ENCODE assay signal across 12 mouse cellular contexts in genomic region chr11:3564451-3564850, GRCm38 (mm10). TPM values are rescaled to one million over a fixed set of nuclear protein-coding genes. Genes with fewer than 3 reads are reported as not detected.
DNase-seq lines count a peak whose midpoint lies in the region; ATAC-seq and TF ChIP-seq lines count a peak whose summit lies in the region.
"Had no signal": no experiment of that assay in that cellular context is flagged by ENCODE, and none has a peak within 500 bp of the region (broad histone marks: within the 10 kb centered on the region; RNA-seq: fewer than 3 reads in every experiment).

No protein-coding gene starts in this region.

- peak overlapping the region; percentile 28; the same call in 1 of the 2 replicates for H3K9ac ChIP-seq in lung, embryonic 16.5 days (ENCODE audit: low read length)
- no peak overlapping the region for H3K9ac ChIP-seq in kidney, postnatal 0 days (ENCODE audit: low read depth, low read length)

- TF ChIP-seq CTCF in lung, adult 2 months (IDR thresholded peaks at IDR 0.05; ENCODE audit: insufficient read depth, low read length) = no peak
- TF ChIP-seq CTCF in kidney, postnatal 0 days (IDR thresholded peaks at IDR 0.05; ENCODE audit: low read depth) = no peak

- 33% methylated on average over 7 of the region's 7 CpGs for WGBS in heart, embryonic 10.5 days
- WGBS in lung, embryonic 16.5 days = 36% methylated on average over 7 of the region's 7 CpGs
- 52% methylated on average over 7 of the region's 7 CpGs for WGBS in lung, adult 2 months
- WGBS in kidney, postnatal 0 days = 17% methylated on average over 7 of the region's 7 CpGs

- H3K27ac ChIP-seq in heart, embryonic 10.5 days = peak overlapping the region; percentile 76
- H3K27ac ChIP-seq in lung, embryonic 16.5 days (ENCODE audit: low read length) = peak overlapping the region; percentile 68
- peak overlapping the region; percentile 77; the same call in 1 of the 2 replicates for H3K27ac ChIP-seq in kidney, postnatal 0 days
- H3K27ac ChIP-seq: hindbrain, embryonic 10.5 days; layer of hippocampus, adult 2 months; macrophage had no signal

- peaks cover 36% of the 10 kb centered on the region for H3K4me1 ChIP-seq in heart, embryonic 10.5 days
- peaks cover 18% of the 10 kb centered on the region; the same call in 1 of the 2 replicates for H3K4me1 ChIP-seq in lung, embryonic 16.5 days (replicated peaks; ENCODE audit: control insufficient read depth, insufficient read depth, low read length)
- peaks cover 3% of the 10 kb centered on the region; the same call in 1 of the 2 replicates for H3K4me1 ChIP-seq in lung, adult 2 months (ENCODE audit: control insufficient read depth, insufficient read depth, low read length)
- H3K4me1 ChIP-seq in kidney, postnatal 0 days (replicated peaks; ENCODE audit: insufficient read depth, low read length) = 0 out of 2 replicates have a peak, but pooled peaks cover 3% of the 10 kb centered on the region
- H3K4me1 ChIP-seq: hindbrain, embryonic 10.5 days had no signal

- no peak for TF ChIP-seq POLR2A in lung, adult 2 months (IDR thresholded peaks at IDR 0.05; ENCODE audit: borderline replicate concordance, extremely low read depth, low read depth, low read length)

- intact Hi-C loops in heart, postnatal 36 days (cut with DNase I) = no loop called here

- H3K4me3 ChIP-seq in heart, embryonic 10.5 days = no peak overlapping the region
- H3K4me3 ChIP-seq in lung, embryonic 16.5 days (ENCODE audit: low read length) = no peak overlapping the region
- H3K4me3 ChIP-seq in lung, adult 2 months (replicated peaks; ENCODE audit: extremely low read depth, low read depth, low read length) = no peak overlapping the region
- no peak overlapping the region for H3K4me3 ChIP-seq in kidney, postnatal 0 days (replicated peaks; ENCODE audit: low read depth, low read length)
- H3K4me3 ChIP-seq: hindbrain, embryonic 10.5 days; layer of hippocampus, adult 2 months had no signal

- no peaks in the 10 kb centered on the region for H3K27me3 ChIP-seq in heart, embryonic 10.5 days (ENCODE audit: insufficient read depth, poor library complexity, severe bottlenecking)
- no peaks in the 10 kb centered on the region for H3K27me3 ChIP-seq in lung, embryonic 16.5 days (ENCODE audit: control insufficient read depth, insufficient read depth, low read depth, low read length)
- no peaks in the 10 kb centered on the region for H3K27me3 ChIP-seq in kidney, postnatal 0 days (ENCODE audit: insufficient read depth, low read length)

- H3K36me3 ChIP-seq in heart, embryonic 10.5 days = no peaks in the 10 kb centered on the region
- no peaks in the 10 kb centered on the region for H3K36me3 ChIP-seq in lung, embryonic 16.5 days (ENCODE audit: control insufficient read depth, insufficient read depth, low read length)
- no peaks in the 10 kb centered on the region for H3K36me3 ChIP-seq in kidney, postnatal 0 days (ENCODE audit: insufficient read depth, low read length)
- H3K36me3 ChIP-seq: hindbrain, embryonic 10.5 days had no signal

- H3K4me2 ChIP-seq in lung, embryonic 16.5 days (ENCODE audit: low read depth, low read length) = no peak overlapping the region
- H3K4me2 ChIP-seq in kidney, postnatal 0 days (ENCODE audit: low read length) = no peak overlapping the region

- H3K9me3 ChIP-seq in heart, embryonic 10.5 days = no peaks in the 10 kb centered on the region
- no peaks in the 10 kb centered on the region for H3K9me3 ChIP-seq in lung, embryonic 16.5 days (ENCODE audit: control insufficient read depth, low read length)
- no peaks in the 10 kb centered on the region for H3K9me3 ChIP-seq in kidney, postnatal 0 days (replicated peaks; ENCODE audit: low read length)
- H3K9me3 ChIP-seq: hindbrain, embryonic 10.5 days had no signal

- no peak for DNase-seq in heart, embryonic 10.5 days (ENCODE audit: low spot score)
- DNase-seq in heart, postnatal 36 days = no peak
- DNase-seq in lung, adult 2 months = no peak
- DNase-seq in kidney, postnatal 0 days (ENCODE audit: low spot score) = peak; percentile 82
- no peak for DNase-seq in layer of hippocampus, adult 9-11 months
- no peak for DNase-seq in adrenal gland, postnatal 10 days
- DNase-seq in adrenal gland, postnatal 4 days (ENCODE audit: low spot score in 2 of 2) = no peak
- DNase-seq: retina, postnatal 1 day had no signal

- ATAC-seq in lung, embryonic 16.5 days (ENCODE audit: low read depth) = no peak
- no peak for ATAC-seq in kidney, postnatal 0 days (replicated peaks; ENCODE audit: low FRiP score, low read depth)

RNA-seq across cellular contexts. Expression of gene Smtn, which starts 24.0 kb away (rescaled TPM):
- 69.5 and 91.2 TPM in 2 replicates for polyA plus RNA-seq in heart, embryonic 10.5 days (2016; fragmentation: Nextera tagmentation; extraction: Ambion mirVana)
- total RNA-seq in heart, postnatal 36 days (2021) = 100 to 1,000 TPM; 146 to 153 TPM
- 110 and 121 TPM in 2 replicates for polyA plus RNA-seq in lung, embryonic 16.5 days (2015; fragmentation: Nextera tagmentation; extraction: Ambion mirVana)
- polyA plus RNA-seq in lung, adult 2 months (2012; rRNA removed) = 43.1 and 51.6 TPM in 2 replicates
- 86.4 and 94.3 TPM in 2 replicates for polyA plus RNA-seq in kidney, postnatal 0 days (2015; fragmentation: Nextera tagmentation; extraction: Ambion mirVana)
- 10 to 100 TPM; 63.4 to 81.0 TPM for total RNA-seq in adrenal gland, postnatal 10 days (2021)
- 10 to 100 TPM; 72.9 to 75.1 TPM for total RNA-seq in adrenal gland, postnatal 4 days (2021)

RNA-seq across cellular contexts. Expression of gene Selenom, which starts 50.0 kb away (rescaled TPM):
- 66.3 and 87.5 TPM in 2 replicates for polyA plus RNA-seq in heart, embryonic 10.5 days (2016; fragmentation: Nextera tagmentation; extraction: Ambion mirVana)
- total RNA-seq in heart, postnatal 36 days (2021) = 10 to 100 TPM; 37.6 to 43.8 TPM
- polyA plus RNA-seq in lung, embryonic 16.5 days (2015; fragmentation: Nextera tagmentation; extraction: Ambion mirVana) = 110 and 116 TPM in 2 replicates
- polyA plus RNA-seq in lung, adult 2 months (2012; rRNA removed) = 111 and 138 TPM in 2 replicates
- polyA plus RNA-seq in kidney, postnatal 0 days (2015; fragmentation: Nextera tagmentation; extraction: Ambion mirVana) = 124 and 125 TPM in 2 replicates
- total RNA-seq in adrenal gland, postnatal 10 days (2021) = 10 to 100 TPM; 42.7 to 43.6 TPM
- total RNA-seq in adrenal gland, postnatal 4 days (2021) = 10 to 100 TPM; 50.1 to 58.0 TPM

RNA-seq across cellular contexts. Expression of gene Inpp5j, which starts 59.8 kb away (rescaled TPM):
- 2.8 and 9.7 TPM in 2 replicates for polyA plus RNA-seq in heart, embryonic 10.5 days (2016; fragmentation: Nextera tagmentation; extraction: Ambion mirVana)
- total RNA-seq in heart, postnatal 36 days (2021) = 10 to 100 TPM; 15.7 to 25.8 TPM
- polyA plus RNA-seq in lung, embryonic 16.5 days (2015; fragmentation: Nextera tagmentation; extraction: Ambion mirVana) = 1.6 and 1.7 TPM in 2 replicates
- 2.3 and 2.7 TPM in 2 replicates for polyA plus RNA-seq in lung, adult 2 months (2012; rRNA removed)
- 4.5 and 4.7 TPM in 2 replicates for polyA plus RNA-seq in kidney, postnatal 0 days (2015; fragmentation: Nextera tagmentation; extraction: Ambion mirVana)
- total RNA-seq in adrenal gland, postnatal 10 days (2021) = 1 to 10 TPM in 1 of 2 experiments, under 1 TPM in 1; 0.66 to 1.5 TPM
- 1 to 10 TPM; 1.8 to 2.2 TPM for total RNA-seq in adrenal gland, postnatal 4 days (2021)
